Mouse (Mus musculus) intestine, postnatal 0 days (tissue): ENCODE results near the gene Slco4c1. TPM values are rescaled to one million over a fixed set of nuclear protein-coding genes. Genes with fewer than 3 reads are reported as not detected.

ENCODE experiments used
- ATAC-seq: fragments of 200-750 bp; cut with Nextera tagmentation; 2 replicates; pipeline ENCODE4 v1.8.0; 2017; ENCODE audit warnings: mild to moderate bottlenecking, moderate TSS enrichment, moderate library complexity
- H3K27ac ChIP-seq: fragments of 300-500 bp; sonication (generic); 2 replicates; pipeline ENCODE4 v1.5.1; 2014; ENCODE audit warnings: mild to moderate bottlenecking, low read depth, low read length, moderate library complexity
- H3K27me3 ChIP-seq: fragments of 300-500 bp; sonication (generic); replicated peaks from 2 replicates; pipeline ENCODE4 v1.6.1; 2014; ENCODE audit warnings: low read length, mixed read lengths; ENCODE audit not compliant: control insufficient read depth, insufficient read depth
- H3K36me3 ChIP-seq: fragments of 300-500 bp; sonication (generic); 2 replicates; pipeline ENCODE4 v1.6.1; 2014; ENCODE audit warnings: mild to moderate bottlenecking, moderate library complexity; ENCODE audit not compliant: control insufficient read depth, insufficient read depth
- H3K4me1 ChIP-seq: fragments of 300-500 bp; sonication (generic); replicated peaks from 2 replicates; pipeline ENCODE4 v1.6.1; 2014; ENCODE audit warnings: antibody characterized with exemption, low read length, mixed read lengths; ENCODE audit not compliant: control insufficient read depth, insufficient read depth
- H3K4me2 ChIP-seq: fragments of 300-500 bp; sonication (generic); replicated peaks from 2 replicates; pipeline ENCODE4 v1.6.1; 2014; ENCODE audit warnings: low read depth, mild to moderate bottlenecking, moderate library complexity
- H3K4me3 ChIP-seq: fragments of 300-500 bp; sonication (generic); 2 replicates; pipeline ENCODE4 v1.5.1; 2014; ENCODE audit warnings: low read depth, low read length
- H3K9ac ChIP-seq: fragments of 300-500 bp; sonication (generic); 2 replicates; pipeline ENCODE4 v1.6.1; 2014; ENCODE audit warnings: mild to moderate bottlenecking, low read depth, low read length
- H3K9me3 ChIP-seq: fragments of 300-500 bp; sonication (generic); 2 replicates; pipeline ENCODE4 v1.6.1; 2016; ENCODE audit warnings: mixed run types; ENCODE audit not compliant: control insufficient read depth
- CTCF ChIP-seq: sonication (generic); IDR thresholded peaks from 2 replicates; pipeline ENCODE4 v1.5.1; 2016; ENCODE audit warnings: low read depth, mild to moderate bottlenecking, control low read depth, antibody characterized with exemption, moderate library complexity
- WGBS: fragments of 180-500 bp; shearing (Covaris S2); extraction: QIAGEN DNeasy Blood & Tissue Kit; methylation state at CpG from one replicate; pipeline ENCODE4 v1.1.7; 2014; 5-methylcytosine and 5-hydroxymethylcytosine counted together
- polyA plus RNA-seq: library from polyadenylated mRNA; unstranded; fragments of >200 nt; fragmentation: Nextera tagmentation; extraction: Ambion mirVana; gene quantifications from 2 replicates; pipeline ENCODE4 v1.2.1, GENCODE M21; 2015

Slco4c1 gene
- polyA plus RNA-seq, 1 experiment from 2014 or later, result 0.26 TPM

GRCm38 (mm10) chr1:96853541-96853940 lies 18.4 kb downstream of the Slco4c1 start:
- Histone ChIP-seq H3K4me2 (no peak overlapping the region), H3K9ac (no peak overlapping the region), H3K4me1 (no peaks in the 10 kb centered on the region), H3K4me3 (no peak overlapping the region), H3K36me3 (no peaks in the 10 kb centered on the region), H3K9me3 (no peaks in the 10 kb centered on the region), H3K27me3 (no peaks in the 10 kb centered on the region), H3K27ac (no peak overlapping the region)
- no peak for ATAC-seq
- no peak for TF ChIP-seq CTCF
- WGBS, result 85% methylated on average over 4 of the region's 4 CpGs

GRCm38 (mm10) chr1:96849101-96849500 lies 22.9 kb downstream of the Slco4c1 start:
- H3K9ac ChIP-seq, result no peak overlapping the region
- 63% methylated on average over 4 of the region's 4 CpGs for WGBS
- no peak overlapping the region for H3K4me2 ChIP-seq

GRCm38 (mm10) chr1:96848606-96849005 lies 23.4 kb downstream of the Slco4c1 start:
- Histone ChIP-seq H3K4me2 (no peak overlapping the region), H3K9me3 (no peaks in the 10 kb centered on the region), H3K4me1 (no peaks in the 10 kb centered on the region), H3K4me3 (no peak overlapping the region), H3K27ac (no peak overlapping the region), H3K27me3 (no peaks in the 10 kb centered on the region), H3K9ac (no peak overlapping the region), H3K36me3 (no peaks in the 10 kb centered on the region)
- ATAC-seq, result no peak
- 27% methylated on average over 2 of the region's 2 CpGs for WGBS
- TF ChIP-seq CTCF, result no peak

More at GRCm38 (mm10) chr1:96849101-96849500, 22.9 kb downstream of the Slco4c1 start:
- Histone ChIP-seq H3K36me3 (no peaks in the 10 kb centered on the region), H3K27ac (no peak overlapping the region), H3K4me3 (no peak overlapping the region), H3K27me3 (no peaks in the 10 kb centered on the region), H3K9me3 (no peaks in the 10 kb centered on the region), H3K4me1 (no peaks in the 10 kb centered on the region)
- no peak for ATAC-seq
- TF ChIP-seq CTCF, result no peak

- ATAC-seq, result no peak
- Histone ChIP-seq H3K4me1 (no peaks in the 10 kb centered on the region), H3K27ac (no peak overlapping the region), H3K36me3 (no peaks in the 10 kb centered on the region), H3K4me3 (no peak overlapping the region), H3K9me3 (no peaks in the 10 kb centered on the region), H3K9ac (no peak overlapping the region), H3K27me3 (no peaks in the 10 kb centered on the region), H3K4me2 (no peak overlapping the region)
- peak; percentile 76 for TF ChIP-seq CTCF
- WGBS, result 2% methylated on average over 3 of the region's 3 CpGs
These were observed 25.2 kb downstream of the Slco4c1 start for GRCm38 (mm10) chr1:96846727-96847126.

GRCm38 (mm10) chr1:96805287-96805727 lies 66.7 kb downstream of the Slco4c1 start:
- H3K36me3 ChIP-seq, result no peaks in the 10 kb centered on the region
- H3K4me3 ChIP-seq, result no peak overlapping the region
- WGBS, result 27% methylated on average over 2 of the region's 2 CpGs
- H3K9me3 ChIP-seq, result no peaks in the 10 kb centered on the region
- TF ChIP-seq CTCF, result no peak
- H3K9ac ChIP-seq, result no peak overlapping the region
- H3K27me3 ChIP-seq, result no peaks in the 10 kb centered on the region
- no peak overlapping the region for H3K4me2 ChIP-seq
- no peaks in the 10 kb centered on the region for H3K4me1 ChIP-seq
- H3K27ac ChIP-seq, result no peak overlapping the region
- no peak for ATAC-seq

GRCm38 (mm10) chr1:96801595-96801994 lies 70.4 kb downstream of the Slco4c1 start:
- H3K36me3 ChIP-seq, result no peaks in the 10 kb centered on the region
- TF ChIP-seq CTCF, result peak; percentile 65
- no peaks in the 10 kb centered on the region for H3K9me3 ChIP-seq
- H3K4me1 ChIP-seq, result no peaks in the 10 kb centered on the region
- H3K27ac ChIP-seq, result no peak overlapping the region
- H3K27me3 ChIP-seq, result no peaks in the 10 kb centered on the region
- no peak for ATAC-seq
- H3K4me2 ChIP-seq, result no peak overlapping the region
- H3K4me3 ChIP-seq, result no peak overlapping the region
- H3K9ac ChIP-seq, result no peak overlapping the region

GRCm38 (mm10) chr1:96794690-96795089 lies 77.3 kb downstream of the Slco4c1 start:
- Histone ChIP-seq H3K4me1 (no peaks in the 10 kb centered on the region), H3K27me3 (no peaks in the 10 kb centered on the region), H3K36me3 (no peaks in the 10 kb centered on the region), H3K27ac (no peak overlapping the region), H3K4me2 (no peak overlapping the region), H3K9me3 (no peaks in the 10 kb centered on the region), H3K9ac (no peak overlapping the region), H3K4me3 (no peak overlapping the region)
- TF ChIP-seq CTCF, result no peak
- WGBS, result 69% methylated on average over 4 of the region's 4 CpGs
- ATAC-seq, result no peak
